Mouse (Mus musculus) CH12.LX (cell line): ENCODE data around the gene Epb41l2.

Source experiments
- CHD2 ChIP-seq: IDR thresholded peaks from 2 replicates; pipeline ENCODE4 v1.6.1; 2011; ENCODE audit warnings: low read length, improper control_type of control experiment
- E2F4 ChIP-seq: IDR thresholded peaks from 2 replicates; pipeline ENCODE4 v1.6.1; 2011; ENCODE audit warnings: low read depth, low read length, improper control_type of control experiment; ENCODE audit not compliant: insufficient replicate concordance
- EP300 ChIP-seq: IDR thresholded peaks from 2 replicates; pipeline ENCODE4 v1.6.1; 2011; ENCODE audit warnings: low read length, improper control_type of control experiment
- POLR2A ChIP-seq: IDR thresholded peaks from 2 replicates; pipeline ENCODE4 v1.6.1; 2011; ENCODE audit warnings: low read depth, mild to moderate bottlenecking, improper control_type of control experiment, low read length
- UBTF ChIP-seq: IDR thresholded peaks from 2 replicates; pipeline ENCODE4 v1.6.1; 2012; ENCODE audit warnings: low read depth, mild to moderate bottlenecking, inconsistent platforms, low read length, improper control_type of control experiment, moderate library complexity
- ZC3H11A ChIP-seq: IDR thresholded peaks from 2 replicates; pipeline ENCODE4 v1.6.1; 2012; ENCODE audit warnings: low read depth, mild to moderate bottlenecking, inconsistent platforms, low read length, improper control_type of control experiment

DNA sequence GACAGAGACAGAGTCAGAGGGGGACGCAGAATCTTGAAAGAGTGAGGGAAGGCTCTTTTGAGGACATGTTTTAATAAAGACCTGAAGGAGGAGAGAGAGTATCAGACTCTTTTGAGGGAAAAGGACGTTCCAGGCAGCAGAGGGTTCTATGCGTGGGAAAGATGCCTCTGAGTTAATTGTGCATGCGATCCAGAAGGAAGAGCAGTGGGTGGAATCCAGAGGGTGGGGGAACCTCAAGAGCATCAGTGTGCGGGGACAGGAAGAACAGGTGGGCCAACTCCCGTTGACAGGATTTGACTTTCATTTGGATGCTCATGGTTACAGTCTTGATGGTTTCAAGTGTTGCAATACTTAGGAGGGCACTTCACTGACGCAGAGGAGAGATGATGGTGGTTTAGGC, 29.5 kb upstream of the Epb41l2 start:
- TF ChIP-seq EP300 (no peak), CHD2 (no peak), POLR2A (no peak), UBTF (no peak), ZC3H11A (no peak), E2F4 (no peak)
